Mouse (Mus musculus) common myeloid progenitor, adult 5-6 weeks (primary cell): Measurements from ENCODE around the gene Ak1. TPM values are rescaled to one million over a fixed set of nuclear protein-coding genes. Genes with fewer than 3 reads are reported as not detected.

Experiments used
- ATAC-seq: replicated peaks from 2 replicates; pipeline ENCODE4 v1.8.0; 2016; ENCODE audit warnings: low read depth, mild to moderate bottlenecking, moderate TSS enrichment, inconsistent platforms; ENCODE audit not compliant: poor library complexity, severe bottlenecking
- total RNA-seq: library from RNA; stranded (forward); fragments of 200-1000, 187-1606 nt; gene quantifications from 2 replicates; pipeline ENCODE4 v1.2.3, GENCODE M21; 2017

Gene Ak1
- total RNA-seq, 1 experiment from 2014 or later: 3.5 TPM

DNA sequence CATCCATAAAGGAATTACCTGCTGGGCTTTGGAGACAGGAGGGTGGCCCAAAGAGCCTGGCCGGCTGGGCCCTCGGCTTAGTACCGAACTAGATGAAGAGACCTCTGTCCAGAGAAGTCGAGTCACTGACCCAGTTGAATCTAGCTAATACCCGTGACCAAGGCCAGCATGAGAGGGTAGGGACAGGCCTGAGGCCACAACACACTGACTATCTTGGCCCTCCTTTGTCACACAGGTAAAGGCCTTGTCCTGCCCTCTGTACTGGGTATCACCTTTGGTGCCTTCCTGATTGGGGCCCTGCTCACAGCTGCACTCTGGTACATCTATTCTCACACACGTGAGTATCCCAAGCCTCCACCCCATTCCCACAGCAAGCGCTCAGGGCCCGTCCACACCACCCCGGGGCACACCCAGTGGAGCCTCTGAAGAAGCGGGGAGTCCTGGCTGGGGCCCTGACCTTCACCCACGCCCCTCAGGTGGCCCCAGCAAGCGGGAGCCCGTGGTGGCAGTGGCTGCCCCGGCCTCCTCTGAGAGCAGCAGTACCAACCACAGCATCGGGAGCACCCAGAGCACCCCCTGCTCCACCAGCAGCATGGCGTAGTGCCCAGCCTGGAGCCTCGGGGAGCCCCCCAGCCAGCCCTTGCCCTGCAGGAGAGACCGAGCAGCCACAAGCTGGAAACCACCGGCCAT, 59.5 kb downstream of the Ak1 start:
- ATAC-seq: no peak

DNA sequence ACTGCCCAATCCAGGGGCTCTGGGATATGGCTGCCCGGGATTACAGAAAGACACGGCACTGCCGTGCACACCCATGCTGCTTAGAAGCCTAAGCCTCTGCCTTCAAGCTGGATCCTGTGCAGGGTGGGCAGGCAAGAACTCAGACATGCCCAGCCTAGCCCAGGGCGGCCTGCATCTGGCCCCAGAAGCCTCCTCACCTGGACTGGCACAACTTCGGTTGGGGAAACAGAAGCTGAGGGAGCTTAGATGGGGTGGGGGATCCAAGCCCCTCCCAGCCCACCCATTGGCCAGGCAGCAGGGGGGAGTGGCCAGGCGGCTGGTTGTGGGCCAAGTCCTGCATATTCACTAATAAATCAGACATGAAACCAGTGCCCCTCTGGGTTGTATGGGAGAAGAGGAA, 60.2 kb downstream of the Ak1 start:
- no peak for ATAC-seq

DNA sequence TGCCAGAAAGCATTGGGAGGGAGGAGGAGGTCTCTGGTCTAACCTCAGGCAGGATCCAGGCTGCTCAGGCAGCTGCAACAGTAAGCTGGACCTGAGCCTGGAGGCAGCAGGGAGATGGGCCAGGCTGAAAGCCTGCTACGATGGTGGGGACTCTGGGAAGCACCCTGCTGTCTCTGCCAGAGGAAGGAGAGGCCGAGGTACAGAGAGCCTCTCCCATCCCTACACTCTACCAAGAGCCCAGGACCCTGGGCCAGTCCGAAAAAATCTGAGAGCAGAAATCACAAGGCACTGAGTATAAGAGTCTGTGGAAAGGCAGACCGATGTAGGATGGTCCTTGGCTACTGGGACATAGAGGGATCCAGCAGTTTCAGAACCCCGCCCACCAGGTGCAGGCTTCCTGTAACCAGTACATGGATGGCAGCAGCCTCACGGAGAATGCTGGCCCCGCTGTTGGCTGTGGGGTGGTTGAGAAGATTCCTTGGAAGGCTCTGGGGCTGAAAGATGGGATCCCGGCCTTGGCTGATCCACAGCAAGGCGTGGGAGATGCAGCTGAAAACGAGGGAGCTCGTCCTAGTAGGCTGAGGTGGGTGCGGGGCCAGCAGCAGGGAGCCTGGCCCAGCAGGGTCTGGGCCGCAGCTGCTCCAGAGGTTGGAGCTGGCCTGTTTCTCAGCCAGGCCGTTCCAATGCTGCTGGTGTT, 61.3 kb downstream of the Ak1 start:
- no peak for ATAC-seq

DNA sequence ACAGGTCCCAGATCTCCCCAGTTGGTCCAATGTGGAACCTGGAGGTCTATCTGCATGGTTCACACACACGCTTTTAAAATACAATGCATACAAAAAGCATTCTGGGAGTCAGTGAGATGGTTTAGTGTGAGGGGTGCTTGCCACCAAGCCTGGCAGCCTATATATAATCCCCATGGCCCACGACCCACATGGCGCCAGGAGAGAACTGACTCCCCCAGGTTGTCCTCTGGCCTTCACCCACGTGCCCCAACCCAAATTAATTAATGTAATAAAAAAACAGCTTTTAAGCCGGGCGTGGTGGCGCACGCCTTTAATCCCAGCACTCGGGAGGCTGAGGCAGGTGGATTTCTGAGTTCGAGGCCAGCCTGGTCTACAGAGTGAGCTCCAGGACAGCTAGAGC, 62.1 kb downstream of the Ak1 start:
- ATAC-seq: no peak

Other genes with a start within 250 kb of the Ak1 start
- 2.1 and 6.5 TPM in 2 replicates for gene 1110008P14Rik, start 239.8 kb upstream of the Ak1 start, total RNA-seq
- 17.2 and 22.0 TPM in 2 replicates for gene Lcn2, start 233.5 kb upstream of the Ak1 start, total RNA-seq
- gene Ptges2, start 225.9 kb upstream of the Ak1 start, total RNA-seq: 7.1 and 8.6 TPM in 2 replicates
- gene Naif1, start 171.3 kb upstream of the Ak1 start, total RNA-seq: 2.8 and 3.3 TPM in 2 replicates
- gene Slc25a25, start 170.3 kb upstream of the Ak1 start, total RNA-seq: 7.9 and 12.7 TPM in 2 replicates
- gene Fam102a, start 86.4 kb upstream of the Ak1 start, total RNA-seq: 3.6 and 3.9 TPM in 2 replicates
- gene Dpm2, start 50.9 kb upstream of the Ak1 start, total RNA-seq: 37.1 and 40.5 TPM in 2 replicates
- gene Pip5kl1, start 47.0 kb upstream of the Ak1 start, total RNA-seq: not detected in 2 replicates
- gene 9430097D07Rik, start 46.1 kb upstream of the Ak1 start, total RNA-seq: not detected in 2 replicates
- 25.7 and 28.8 TPM in 2 replicates for gene St6galnac4, start 34.7 kb upstream of the Ak1 start, total RNA-seq
- gene St6galnac6, start 22.0 kb upstream of the Ak1 start, total RNA-seq: 12.7 and 22.9 TPM in 2 replicates
- gene Eng, start 24.8 kb downstream of the Ak1 start, total RNA-seq: 17.8 and 24.0 TPM in 2 replicates
- gene Fpgs, start 82.4 kb downstream of the Ak1 start, total RNA-seq: 27.2 and 39.8 TPM in 2 replicates
- 48.2 and 61.3 TPM in 2 replicates for gene Cdk9, start 91.3 kb downstream of the Ak1 start, total RNA-seq
- gene Sh2d3c, start 99.3 kb downstream of the Ak1 start, total RNA-seq: 13.7 and 19.3 TPM in 2 replicates
- gene 6330409D20Rik, start 119.3 kb downstream of the Ak1 start, total RNA-seq: not detected in 2 replicates
- 19.2 and 19.9 TPM in 2 replicates for gene Tor2a, start 135.5 kb downstream of the Ak1 start, total RNA-seq
- not detected in 2 replicates for gene Ttc16, start 153.9 kb downstream of the Ak1 start, total RNA-seq
- gene Ptrh1, start 154.0 kb downstream of the Ak1 start, total RNA-seq: 1.3 and 4.0 TPM in 2 replicates
- gene Cfap157, start 162.7 kb downstream of the Ak1 start, total RNA-seq: not detected in 2 replicates
- 7.4 and 9.1 TPM in 2 replicates for gene Stxbp1, start 225.5 kb downstream of the Ak1 start, total RNA-seq